Comparison of ENCODE assay signal across 7 mouse cellular contexts in the genomic region with DNA sequence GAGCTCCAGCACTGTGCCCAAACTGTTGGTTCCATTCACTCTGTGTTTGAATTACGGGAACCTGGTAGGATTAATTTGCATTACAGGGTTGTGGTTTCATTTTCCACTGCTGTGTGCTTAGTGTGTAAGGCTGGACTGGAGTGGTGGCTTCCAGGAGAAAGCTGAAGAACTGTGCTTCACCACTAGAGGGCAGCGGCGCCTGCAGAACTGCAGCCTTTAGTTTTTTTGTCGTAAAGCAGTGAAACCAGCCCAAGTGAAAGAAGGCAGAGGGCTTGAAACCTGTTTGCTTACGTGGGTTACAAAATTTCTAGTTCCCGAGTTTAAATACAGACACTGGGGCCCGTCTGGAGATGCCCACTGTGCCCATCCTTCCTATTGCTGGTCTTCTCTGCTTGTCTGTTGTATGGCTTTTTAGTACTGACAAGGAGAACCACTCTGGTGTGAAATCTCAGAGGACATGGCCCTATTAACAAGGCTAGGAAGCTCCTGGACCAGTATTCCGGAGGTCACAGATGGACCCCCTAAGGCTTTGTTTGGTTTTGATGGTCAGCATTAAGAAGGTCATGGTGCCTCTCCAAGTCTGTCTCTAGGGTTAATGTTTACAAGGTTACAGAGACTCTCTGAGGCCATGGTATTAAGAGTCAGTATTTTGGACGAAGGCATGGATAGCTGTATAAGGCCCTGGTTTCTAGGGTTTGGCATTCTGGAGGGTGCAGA. TPM values are rescaled to one million over a fixed set of nuclear protein-coding genes. Genes with fewer than 3 reads are reported as not detected.
DNase-seq lines count a peak whose midpoint lies in the region; TF ChIP-seq lines count a peak whose summit lies in the region.

No protein-coding gene starts in this region.

- H3K9me3 ChIP-seq in ES-E14 (ENCODE audit: control insufficient read depth, insufficient read depth, low read depth, low read length): no peaks in the 10 kb centered on the region
- H3K9me3 ChIP-seq in embryonic facial prominence, embryonic 10.5 days: no peaks in the 10 kb centered on the region

- no peaks in the 10 kb centered on the region for H3K27me3 ChIP-seq in embryonic facial prominence, embryonic 10.5 days (replicated peaks; ENCODE audit: low read depth, poor library complexity, severe bottlenecking)

- in situ Hi-C loops in ES-E14 (cut with MboI; ENCODE audit: low sequenced_read_pairs in 2 of 2, unreplicated experiment in 2 of 2): no loop called here

- H3K4me3 ChIP-seq in ES-E14 (ENCODE audit: insufficient read depth in 1 of 2, low read depth in 1 of 2, low read length in 2 of 2, poor library complexity in 1 of 2, severe bottlenecking in 1 of 2): no peak overlapping the region
- no peak overlapping the region for H3K4me3 ChIP-seq in embryonic facial prominence, embryonic 10.5 days

- H3K36me3 ChIP-seq in ES-E14 (ENCODE audit: control insufficient read depth, insufficient read depth, low read length, poor library complexity, severe bottlenecking): peaks cover 9% of the 10 kb centered on the region; the same call in 1 of the 2 replicates
- peaks cover 55% of the 10 kb centered on the region for H3K36me3 ChIP-seq in embryonic facial prominence, embryonic 10.5 days (replicated peaks)

- DNase-seq in ES-E14 (ENCODE audit: low read depth, low spot score): peak; percentile 43
- peak; percentile 86 for DNase-seq in adrenal gland, postnatal 10 days
- DNase-seq in embryonic facial prominence, embryonic 10.5 days (ENCODE audit: low spot score): peak; percentile 76
- peak; percentile 63 to 74 for DNase-seq in heart, postnatal 36 days
- peak; percentile 50 for DNase-seq in layer of hippocampus, adult 9-11 months
- peak; percentile 85 for DNase-seq in lung, postnatal 36 days
- DNase-seq in skeletal muscle tissue, adult 2 months (ENCODE audit: low read depth, low spot score): peak; percentile 53

- 38% methylated on average over 9 of the region's 9 CpGs for WGBS in embryonic facial prominence, embryonic 10.5 days

- intact Hi-C loops in heart, postnatal 36 days (cut with DNase I): loop anchor here (1.0 kb wide), 1 partner anchor 332 kb away; no protein-coding TSS in a partner anchor

- H3K9ac ChIP-seq in ES-E14 (ENCODE audit: insufficient read depth, low read depth, low read length, poor library complexity, severe bottlenecking): no peak overlapping the region

- H3K4me1 ChIP-seq in ES-E14 (ENCODE audit: control insufficient read depth in 2 of 2, insufficient read depth in 2 of 2, low read length in 2 of 2, poor library complexity in 1 of 2): no peaks in the 10 kb centered on the region; a peak in 1 of 4 replicates
- peaks cover 6% of the 10 kb centered on the region for H3K4me1 ChIP-seq in embryonic facial prominence, embryonic 10.5 days

- no peak overlapping the region for H3K27ac ChIP-seq in ES-E14 (ENCODE audit: insufficient read depth, low read depth, low read length, poor library complexity, severe bottlenecking)
- no peak overlapping the region for H3K27ac ChIP-seq in embryonic facial prominence, embryonic 10.5 days (replicated peaks)

TF ChIP-seq in ES-E14, 5 proteins besides CTCF, POLR2A, EP300 and RAD21:
- 0 out of 2 replicates have a peak, but pooled peaks have one; percentile 32 for TF ChIP-seq ZC3H11A (IDR thresholded peaks at IDR 0.05; ENCODE audit: borderline replicate concordance, low read depth, low read length)
- no peak for TF ChIP-seq HCFC1 (IDR thresholded peaks at IDR 0.05; ENCODE audit: borderline replicate concordance, insufficient read depth, low read length)
- TF ChIP-seq ZNF384 (IDR thresholded peaks at IDR 0.05; ENCODE audit: low read depth, low read length): peak; percentile 70
- TF ChIP-seq MAFK (IDR thresholded peaks at IDR 0.05; ENCODE audit: insufficient read depth, low read depth, low read length): no peak

RNA-seq across cellular contexts. Expression of gene Tbcd, which starts 24.1 kb away (rescaled TPM):
- total RNA-seq in ES-E14 (2012; rRNA removed): 68.6 and 70.6 TPM in 2 replicates
- total RNA-seq in adrenal gland, postnatal 10 days (2021): 10 to 100 TPM; 34.7 to 38.3 TPM
- polyA plus RNA-seq in embryonic facial prominence, embryonic 10.5 days (2016; fragmentation: Nextera tagmentation; extraction: Ambion mirVana): 55.0 and 57.7 TPM in 2 replicates
- 10 to 100 TPM; 11.0 to 11.6 TPM for total RNA-seq in heart, postnatal 36 days (2021)

RNA-seq across cellular contexts. Expression of gene Fn3k, which starts 41.1 kb away (rescaled TPM):
- 0.16 and 0.18 TPM in 2 replicates for total RNA-seq in ES-E14 (2012; rRNA removed)
- total RNA-seq in adrenal gland, postnatal 10 days (2021): 10 to 100 TPM in 1 of 2 experiments, 1 to 10 TPM in 1; 7.8 to 12.3 TPM
- 0.30 and 0.50 TPM in 2 replicates for polyA plus RNA-seq in embryonic facial prominence, embryonic 10.5 days (2016; fragmentation: Nextera tagmentation; extraction: Ambion mirVana)
- total RNA-seq in heart, postnatal 36 days (2021): 10 to 100 TPM; 26.9 to 27.6 TPM

RNA-seq across cellular contexts. Expression of gene Zfp750, which starts 43.3 kb away (rescaled TPM):
- total RNA-seq in ES-E14 (2012; rRNA removed): 1.5 and 2.2 TPM in 2 replicates
- total RNA-seq in adrenal gland, postnatal 10 days (2021): 1 to 10 TPM in 1 of 2 experiments, under 1 TPM in 1; 0.91 to 2.7 TPM
- polyA plus RNA-seq in embryonic facial prominence, embryonic 10.5 days (2016; fragmentation: Nextera tagmentation; extraction: Ambion mirVana): 0.73 and 0.91 TPM in 2 replicates
- total RNA-seq in heart, postnatal 36 days (2021): not detected

RNA-seq across cellular contexts. Expression of gene Fn3krp, which starts 54.7 kb away (rescaled TPM):
- total RNA-seq in ES-E14 (2012; rRNA removed): 6.2 and 9.9 TPM in 2 replicates
- 10 to 100 TPM; 16.1 to 19.5 TPM for total RNA-seq in adrenal gland, postnatal 10 days (2021)
- 6.3 and 7.8 TPM in 2 replicates for polyA plus RNA-seq in embryonic facial prominence, embryonic 10.5 days (2016; fragmentation: Nextera tagmentation; extraction: Ambion mirVana)
- total RNA-seq in heart, postnatal 36 days (2021): 1 to 10 TPM; 7.3 to 7.4 TPM
